Mouse (Mus musculus) liver, embryonic 14.5 days (tissue): ENCODE results near the gene 4931414P19Rik. TPM values are rescaled to one million over a fixed set of nuclear protein-coding genes. Genes with fewer than 3 reads are reported as not detected.
A peak's percentile ranks its signal among the peaks of the same experiment; 100 is the strongest.

Experiments used
- ATAC-seq: fragments of 200-750 bp; cut with Nextera tagmentation; 2 replicates; pipeline ENCODE4 v1.8.0; 2017; ENCODE audit warnings: moderate number of reproducible peaks, mild to moderate bottlenecking, moderate library complexity; ENCODE audit not compliant: insufficient read depth
- DNase-seq, 3 experiments: peaks; one replicate each; pipeline ENCODE4 v3.0.0-alpha.2; 2012 to 2013; ENCODE audit warnings: low read depth in 3 of 3, low spot score in 3 of 3
- H3K27ac ChIP-seq: fragments of 300-500 bp; sonication (generic); 2 replicates; pipeline ENCODE4 v1.5.1; 2014; ENCODE audit warnings: moderate library complexity, mild to moderate bottlenecking, control low read depth, inconsistent platforms
- H3K27me3 ChIP-seq: fragments of 300-500 bp; sonication (generic); 2 replicates; pipeline ENCODE4 v1.6.1; 2014; ENCODE audit warnings: mild to moderate bottlenecking, low read length, moderate library complexity; ENCODE audit not compliant: control insufficient read depth, insufficient read depth
- H3K36me3 ChIP-seq: fragments of 300-500 bp; sonication (generic); replicated peaks from 2 replicates; pipeline ENCODE4 v1.6.1; 2014; ENCODE audit warnings: low read depth; ENCODE audit not compliant: control insufficient read depth, insufficient read depth
- H3K4me1 ChIP-seq, 2 experiments: fragments of 200-500 bp in 1 of 2; fragments of 300-500 bp in 1 of 2; sonication (generic) in 1 of 2; replicated peaks; 2 replicates each; pipeline ENCODE4 v1.6.1; 2012 to 2014; ENCODE audit warnings: antibody characterized with exemption in 1 of 2, inconsistent platforms in 1 of 2, low read length in 1 of 2; ENCODE audit not compliant: control insufficient read depth in 2 of 2, insufficient read depth in 2 of 2
- H3K4me2 ChIP-seq: fragments of 300-500 bp; sonication (generic); 2 replicates; pipeline ENCODE4 v1.6.1; 2014; ENCODE audit warnings: low read depth, mild to moderate bottlenecking, control low read depth, moderate library complexity
- H3K4me3 ChIP-seq, 2 experiments: fragments of 200-500 bp in 1 of 2; fragments of 300-500 bp in 1 of 2; sonication (generic) in 1 of 2; 2 replicates each; pipeline ENCODE4 v1.5.1; 2012 to 2014; ENCODE audit warnings: low read depth in 2 of 2, low read length in 2 of 2, mild to moderate bottlenecking in 2 of 2, control low read depth in 1 of 2, inconsistent platforms in 1 of 2, moderate library complexity in 1 of 2; ENCODE audit not compliant: insufficient read depth in 1 of 2
- H3K9ac ChIP-seq: fragments of 300-500 bp; sonication (generic); replicated peaks from 2 replicates; pipeline ENCODE4 v1.6.1; 2014; ENCODE audit warnings: mild to moderate bottlenecking, control low read depth, moderate library complexity
- H3K9me3 ChIP-seq: fragments of 300-500 bp; sonication (generic); 2 replicates; pipeline ENCODE4 v1.6.1; 2016; ENCODE audit warnings: low read length, mixed read lengths; ENCODE audit not compliant: control insufficient read depth
- CTCF ChIP-seq: IDR thresholded peaks from 2 replicates; pipeline ENCODE4 v1.5.1; 2016; ENCODE audit warnings: antibody characterized with exemption, low read depth, control low read depth
- EP300 ChIP-seq: IDR thresholded peaks from 2 replicates; pipeline ENCODE4 v1.6.1; 2016; ENCODE audit warnings: antibody characterized with exemption, low read depth
- WGBS: fragments of 180-500 bp; shearing (Covaris S2); extraction: QIAGEN DNeasy Blood & Tissue Kit; methylation state at CpG from one replicate; pipeline ENCODE4 v1.1.7; 2014; ENCODE audit not compliant: insufficient replicate concordance; 5-methylcytosine and 5-hydroxymethylcytosine counted together
- polyA plus RNA-seq, 2 experiments: library from polyadenylated mRNA; depleted of rRNA in 1 of 2; stranded (reverse) in 1 of 2; unstranded in 1 of 2; fragments of >200 nt; fragmentation: Nextera tagmentation in 1 of 2; extraction: Ambion mirVana in 1 of 2; gene quantifications; 2 replicates each; pipeline versions ENCODE4 v1.2.1 to v1.2.3; 2012 to 2014

Gene 4931414P19Rik
- polyA plus RNA-seq, 2 experiments, result 1.1 to 4.3 TPM

GRCm38 (mm10) chr14:54636954-54637353 is 31.2 kb upstream of the 4931414P19Rik start:
- H3K4me1 ChIP-seq, result no peaks in the 10 kb centered on the region
- H3K4me3 ChIP-seq, result no peak overlapping the region
- H3K9ac ChIP-seq, result no peak overlapping the region
- DNase-seq (no peak), ATAC-seq (no peak)
- no peaks in the 10 kb centered on the region for H3K9me3 ChIP-seq
- no peak overlapping the region for H3K4me2 ChIP-seq
- TF ChIP-seq EP300 (no peak), CTCF (peak; percentile 94)
- peaks cover 3% of the 10 kb centered on the region; the same call in 1 of the 2 replicates for H3K27me3 ChIP-seq
- no peak overlapping the region for H3K27ac ChIP-seq
- H3K36me3 ChIP-seq, result no peaks in the 10 kb centered on the region
- WGBS, result 42% methylated on average over 8 of the region's 8 CpGs

DNA sequence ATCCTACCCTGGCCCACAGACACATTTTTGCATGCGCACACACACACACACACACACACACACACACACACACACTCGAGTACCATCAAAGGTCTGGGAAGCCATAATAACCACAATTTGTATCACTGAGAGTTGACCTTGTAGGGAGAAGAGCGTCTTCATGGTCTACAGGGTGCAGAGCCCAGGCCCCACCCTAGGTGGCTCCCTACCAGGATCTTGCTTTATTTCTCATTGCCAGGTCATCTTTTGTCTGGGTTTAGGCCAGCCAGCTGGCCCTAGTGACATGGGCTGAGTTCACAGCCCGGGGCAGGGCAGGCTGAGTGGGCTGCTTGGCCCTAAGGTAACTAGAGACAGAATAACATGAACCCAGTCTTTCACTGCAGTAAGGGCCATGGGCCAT is 28.4 kb upstream of the 4931414P19Rik start:
- DNase-seq (no peak), ATAC-seq (no peak)
- Histone ChIP-seq H3K36me3 (no peaks in the 10 kb centered on the region), H3K4me3 (no peak overlapping the region), H3K27ac (no peak overlapping the region), H3K27me3 (no peaks in the 10 kb centered on the region), H3K9ac (no peak overlapping the region), H3K4me1 (no peaks in the 10 kb centered on the region), H3K4me2 (no peak overlapping the region), H3K9me3 (no peaks in the 10 kb centered on the region)
- no peak for TF ChIP-seq EP300
- peak; percentile 39 for TF ChIP-seq CTCF
- WGBS, result 62% methylated on average over 4 of the region's 4 CpGs

GRCm38 (mm10) chr14:54632252-54632651 is 26.5 kb upstream of the 4931414P19Rik start:
- Histone ChIP-seq H3K4me2 (no peak overlapping the region), H3K4me3 (no peak overlapping the region), H3K9ac (no peak overlapping the region), H3K9me3 (no peaks in the 10 kb centered on the region), H3K27ac (no peak overlapping the region), H3K27me3 (no peaks in the 10 kb centered on the region), H3K4me1 (no peaks in the 10 kb centered on the region), H3K36me3 (no peaks in the 10 kb centered on the region)
- no peak for DNase-seq
- TF ChIP-seq EP300 (no peak), CTCF (no peak)
- ATAC-seq, result no peak
- WGBS, result 88% methylated on average over 37 of the region's 37 CpGs

DNA sequence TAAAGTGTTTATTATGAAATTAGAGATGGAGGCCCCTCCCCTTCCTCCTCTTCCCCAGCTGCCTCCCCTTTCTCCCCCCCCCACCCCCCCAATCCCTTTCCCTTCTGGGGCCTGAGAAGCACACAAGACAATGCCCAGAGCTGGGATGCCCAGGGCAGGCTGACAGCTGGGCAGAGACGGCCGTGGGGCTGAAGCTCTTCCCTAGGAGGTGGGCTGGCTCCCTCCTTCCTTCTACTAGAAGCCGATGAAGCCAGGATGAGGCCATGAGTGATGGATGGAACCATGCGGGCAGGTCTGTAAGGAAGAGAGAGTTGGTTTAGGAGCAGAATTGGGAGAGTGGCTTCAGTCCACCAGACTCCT is 25.4 kb upstream of the 4931414P19Rik start:
- H3K4me1 ChIP-seq, result no peaks in the 10 kb centered on the region
- no peaks in the 10 kb centered on the region for H3K9me3 ChIP-seq
- no peak for ATAC-seq
- H3K27me3 ChIP-seq, result no peaks in the 10 kb centered on the region
- H3K4me2 ChIP-seq, result no peak overlapping the region
- no peaks in the 10 kb centered on the region for H3K36me3 ChIP-seq
- H3K4me3 ChIP-seq, result no peak overlapping the region
- no peak overlapping the region for H3K9ac ChIP-seq
- no peak for TF ChIP-seq EP300
- TF ChIP-seq CTCF, result no peak
- no peak for DNase-seq
- 74% methylated on average over 4 of the region's 4 CpGs for WGBS
- no peak overlapping the region for H3K27ac ChIP-seq

- Histone ChIP-seq H3K9ac (no peak overlapping the region), H3K4me3 (no peak overlapping the region), H3K4me1 (no peaks in the 10 kb centered on the region), H3K4me2 (no peak overlapping the region), H3K9me3 (no peaks in the 10 kb centered on the region), H3K27me3 (no peaks in the 10 kb centered on the region), H3K36me3 (no peaks in the 10 kb centered on the region), H3K27ac (no peak overlapping the region)
- DNase-seq (no peak), ATAC-seq (no peak)
- TF ChIP-seq CTCF, result no peak
- 44% methylated on average over 11 of the region's 11 CpGs for WGBS
Observed at GRCm38 (mm10) chr14:54630583-54631239, 24.9 kb upstream of the 4931414P19Rik start.
